Mouse (Mus musculus) heart, embryonic 16.5 days (tissue): Measurements from ENCODE around the gene Phgdh. TPM values are rescaled to one million over a fixed set of nuclear protein-coding genes. Genes with fewer than 3 reads are reported as not detected.

Source experiments
- ATAC-seq: fragments of 200-750 bp; cut with Nextera tagmentation; replicated peaks from 2 replicates; pipeline ENCODE4 v1.8.0; 2017; ENCODE audit warnings: moderate number of reproducible peaks; ENCODE audit not compliant: insufficient read depth, low FRiP score; ENCODE audit errors: extremely low read depth
- H3K27ac ChIP-seq: fragments of 300-500 bp; sonication (generic); 2 replicates; pipeline ENCODE4 v1.5.1; 2014; ENCODE audit warnings: mild to moderate bottlenecking, low read length, control low read depth, moderate library complexity
- H3K27me3 ChIP-seq: fragments of 300-500 bp; sonication (generic); 2 replicates; pipeline ENCODE4 v1.6.1; 2014; ENCODE audit warnings: low read length, mixed read lengths; ENCODE audit not compliant: control insufficient read depth, insufficient read depth
- H3K36me3 ChIP-seq: fragments of 300-500 bp; sonication (generic); 2 replicates; pipeline ENCODE4 v1.6.1; 2014; ENCODE audit not compliant: control insufficient read depth, insufficient read depth
- H3K4me1 ChIP-seq: fragments of 300-500 bp; sonication (generic); 2 replicates; pipeline ENCODE4 v1.6.1; 2014; ENCODE audit warnings: low read length, mixed read lengths; ENCODE audit not compliant: control insufficient read depth, insufficient read depth
- H3K4me2 ChIP-seq: fragments of 300-500 bp; sonication (generic); 2 replicates; pipeline ENCODE4 v1.6.1; 2014; ENCODE audit warnings: low read depth, mild to moderate bottlenecking, control low read depth, low read length
- H3K4me3 ChIP-seq: fragments of 300-500 bp; sonication (generic); 2 replicates; pipeline ENCODE4 v1.5.1; 2014; ENCODE audit warnings: mild to moderate bottlenecking, control low read depth, low read length
- H3K9ac ChIP-seq: fragments of 300-500 bp; sonication (generic); 2 replicates; pipeline ENCODE4 v1.6.1; 2014; ENCODE audit warnings: low read length, control low read depth
- H3K9me3 ChIP-seq: fragments of 300-500 bp; sonication (generic); replicated peaks from 2 replicates; pipeline ENCODE4 v1.6.1; 2016; ENCODE audit warnings: low read length; ENCODE audit not compliant: control insufficient read depth
- WGBS: fragments of 180-500 bp; shearing (Covaris S2); extraction: QIAGEN DNeasy Blood & Tissue Kit; methylation state at CpG from one replicate; pipeline ENCODE4 v1.1.7; 2014; 5-methylcytosine and 5-hydroxymethylcytosine counted together
- polyA plus RNA-seq: library from polyadenylated mRNA; unstranded; fragments of >200 nt; fragmentation: Nextera tagmentation; extraction: Ambion mirVana; gene quantifications from 2 replicates; pipeline ENCODE4 v1.2.1, GENCODE M21; 2015

The Phgdh gene
- polyA plus RNA-seq, 1 experiment from 2014 or later: 112 TPM

GRCm38 (mm10) chr3:98336661-98337654 is 2.8 kb downstream of the Phgdh start:
- H3K4me3 ChIP-seq: no peak overlapping the region
- no peaks in the 10 kb centered on the region for H3K9me3 ChIP-seq
- no peaks in the 10 kb centered on the region for H3K27me3 ChIP-seq
- H3K9ac ChIP-seq: no peak overlapping the region
- no peaks in the 10 kb centered on the region; the same call in none of the 2 replicates for H3K36me3 ChIP-seq
- WGBS: 82% methylated on average over 22 of the region's 22 CpGs
- no peak overlapping the region for H3K27ac ChIP-seq
- peaks cover 5% of the 10 kb centered on the region for H3K4me1 ChIP-seq
- ATAC-seq: no peak
- H3K4me2 ChIP-seq: no peak overlapping the region

GRCm38 (mm10) chr3:98335886-98336285 is 3.9 kb downstream of the Phgdh start:
- Histone ChIP-seq H3K9ac (no peak overlapping the region), H3K4me2 (no peak overlapping the region), H3K36me3 (peaks cover 2% of the 10 kb centered on the region), H3K27me3 (no peaks in the 10 kb centered on the region), H3K9me3 (no peaks in the 10 kb centered on the region), H3K4me1 (peaks cover 5% of the 10 kb centered on the region), H3K4me3 (no peak overlapping the region), H3K27ac (no peak overlapping the region)
- WGBS: 77% methylated on average over 7 of the region's 7 CpGs
- no peak for ATAC-seq

DNA sequence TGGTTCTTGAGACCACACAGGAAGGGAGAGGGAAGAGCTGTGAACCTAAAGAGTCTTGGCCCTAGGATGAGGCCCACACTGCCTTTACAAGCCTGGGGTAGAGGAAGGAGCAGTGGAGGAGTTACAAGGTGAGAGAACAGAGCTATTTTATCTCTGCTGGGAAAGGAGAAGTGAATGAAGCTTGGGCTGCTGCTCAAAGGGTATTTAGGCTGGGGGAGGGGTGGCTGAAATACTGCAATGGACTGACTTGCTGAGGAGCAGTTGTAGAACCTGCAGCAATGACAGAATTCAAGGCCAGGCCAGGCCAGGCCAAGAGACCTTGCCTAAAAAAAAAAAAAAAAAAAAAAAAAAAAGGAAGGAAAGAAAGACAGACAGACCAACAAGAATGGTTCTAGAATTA is 4.5 kb downstream of the Phgdh start:
- H3K27me3 ChIP-seq: no peaks in the 10 kb centered on the region
- peaks cover 5% of the 10 kb centered on the region for H3K4me1 ChIP-seq
- no peak for ATAC-seq
- H3K4me3 ChIP-seq: no peak overlapping the region
- no peak overlapping the region for H3K9ac ChIP-seq
- H3K4me2 ChIP-seq: no peak overlapping the region
- 0 out of 2 replicates have a peak overlapping the region, but pooled peaks have one; percentile 12 for H3K27ac ChIP-seq
- peaks cover 3% of the 10 kb centered on the region for H3K36me3 ChIP-seq
- no peaks in the 10 kb centered on the region for H3K9me3 ChIP-seq

DNA sequence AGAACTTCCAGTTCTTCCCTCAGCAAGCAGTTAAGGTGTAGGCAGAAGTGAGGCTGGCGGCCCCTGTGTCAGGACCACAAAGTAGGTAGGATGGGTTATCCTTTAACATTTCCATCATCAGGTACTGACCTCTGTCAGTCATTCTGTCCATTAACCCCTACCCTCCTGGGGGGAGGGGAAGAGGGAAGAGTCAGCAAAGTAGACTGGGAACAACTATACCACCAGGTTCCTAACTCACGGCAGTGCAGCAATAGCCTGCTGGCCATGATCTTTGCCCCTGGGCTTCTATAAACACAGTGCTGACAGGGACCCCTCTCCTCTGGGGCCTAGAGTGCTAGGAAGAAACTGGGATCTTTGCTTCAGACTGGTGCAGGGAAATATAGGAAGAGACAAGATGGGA is 5.8 kb downstream of the Phgdh start:
- Histone ChIP-seq H3K9me3 (no peaks in the 10 kb centered on the region), H3K4me2 (no peak overlapping the region), H3K27me3 (no peaks in the 10 kb centered on the region), H3K4me1 (peaks cover 5% of the 10 kb centered on the region), H3K36me3 (peaks cover 3% of the 10 kb centered on the region), H3K9ac (no peak overlapping the region), H3K4me3 (no peak overlapping the region), H3K27ac (no peak overlapping the region)
- ATAC-seq: no peak
- 81% methylated on average over 2 of the region's 2 CpGs for WGBS

DNA sequence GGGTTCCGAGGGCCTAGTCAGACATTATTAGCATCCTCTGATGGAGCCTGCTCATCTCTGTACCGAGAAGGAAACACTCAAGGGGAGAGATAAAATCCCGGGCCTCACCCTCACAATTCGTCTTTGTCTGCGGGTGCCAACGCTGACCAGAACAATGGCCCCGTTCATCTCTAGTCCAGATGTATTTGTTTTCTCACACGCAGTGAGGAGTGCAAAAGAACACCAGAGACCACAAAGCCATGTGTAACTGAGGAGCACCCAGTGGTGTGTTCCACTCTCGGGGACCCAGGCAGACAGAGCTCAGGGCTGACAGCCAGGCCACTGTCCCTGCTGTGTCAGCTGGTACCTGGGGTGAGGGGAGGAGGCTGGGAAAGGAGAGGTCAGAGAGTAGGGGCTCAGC is 15.6 kb downstream of the Phgdh start:
- H3K4me3 ChIP-seq: no peak overlapping the region
- ATAC-seq: no peak
- H3K9ac ChIP-seq: no peak overlapping the region
- no peaks in the 10 kb centered on the region for H3K27me3 ChIP-seq
- H3K27ac ChIP-seq: no peak overlapping the region
- H3K4me1 ChIP-seq: no peaks in the 10 kb centered on the region
- WGBS: 53% methylated on average over 9 of the region's 9 CpGs
- H3K36me3 ChIP-seq: peaks cover 9% of the 10 kb centered on the region; the same call in 1 of the 2 replicates
- no peaks in the 10 kb centered on the region for H3K9me3 ChIP-seq
- no peak overlapping the region for H3K4me2 ChIP-seq

GRCm38 (mm10) chr3:98322209-98322608 is 17.6 kb downstream of the Phgdh start:
- no peak overlapping the region for H3K4me3 ChIP-seq
- H3K9ac ChIP-seq: no peak overlapping the region
- H3K36me3 ChIP-seq: peaks cover 9% of the 10 kb centered on the region; the same call in 1 of the 2 replicates
- 89% methylated on average over 5 of the region's 5 CpGs for WGBS
- H3K4me1 ChIP-seq: no peaks in the 10 kb centered on the region
- H3K9me3 ChIP-seq: no peaks in the 10 kb centered on the region
- H3K27me3 ChIP-seq: no peaks in the 10 kb centered on the region
- no peak overlapping the region for H3K27ac ChIP-seq
- ATAC-seq: no peak
- H3K4me2 ChIP-seq: no peak overlapping the region

- Histone ChIP-seq H3K4me3 (no peak overlapping the region), H3K9ac (no peak overlapping the region), H3K4me1 (no peaks in the 10 kb centered on the region), H3K36me3 (peaks cover 4% of the 10 kb centered on the region; the same call in 1 of the 2 replicates), H3K27ac (no peak overlapping the region), H3K9me3 (no peaks in the 10 kb centered on the region), H3K4me2 (no peak overlapping the region), H3K27me3 (no peaks in the 10 kb centered on the region)
- ATAC-seq: 0 out of 2 replicates have a peak, but pooled peaks have one; percentile 17
- 69% methylated on average over 2 of the region's 2 CpGs for WGBS
Observed at GRCm38 (mm10) chr3:98319190-98319589, 20.6 kb downstream of the Phgdh start.

DNA sequence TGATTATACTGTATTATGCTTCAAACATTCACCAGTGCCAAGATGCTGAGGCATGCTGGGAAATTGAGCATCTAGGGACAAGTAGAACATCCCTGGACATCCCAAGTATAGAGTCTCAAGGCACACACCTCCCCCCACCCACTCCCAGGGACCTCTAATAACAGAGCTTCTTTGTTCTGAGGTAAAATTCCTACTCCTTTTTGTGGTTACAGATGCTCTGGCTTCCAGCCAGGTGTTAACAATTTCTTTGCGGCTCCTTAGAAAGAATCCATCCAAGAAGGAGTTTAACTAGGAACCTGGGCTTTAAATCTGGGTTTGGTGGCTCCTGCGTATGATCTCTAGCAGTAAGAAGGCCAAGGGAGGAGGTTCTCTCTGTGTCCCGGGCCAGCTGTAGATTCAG is 22.6 kb downstream of the Phgdh start:
- Histone ChIP-seq H3K4me2 (no peak overlapping the region), H3K27ac (no peak overlapping the region), H3K9me3 (no peaks in the 10 kb centered on the region), H3K27me3 (no peaks in the 10 kb centered on the region), H3K4me1 (no peaks in the 10 kb centered on the region), H3K9ac (no peak overlapping the region), H3K4me3 (no peak overlapping the region), H3K36me3 (no peaks in the 10 kb centered on the region; the same call in 1 of the 2 replicates)
- WGBS: 56% methylated on average over 3 of the region's 3 CpGs
- ATAC-seq: no peak

DNA sequence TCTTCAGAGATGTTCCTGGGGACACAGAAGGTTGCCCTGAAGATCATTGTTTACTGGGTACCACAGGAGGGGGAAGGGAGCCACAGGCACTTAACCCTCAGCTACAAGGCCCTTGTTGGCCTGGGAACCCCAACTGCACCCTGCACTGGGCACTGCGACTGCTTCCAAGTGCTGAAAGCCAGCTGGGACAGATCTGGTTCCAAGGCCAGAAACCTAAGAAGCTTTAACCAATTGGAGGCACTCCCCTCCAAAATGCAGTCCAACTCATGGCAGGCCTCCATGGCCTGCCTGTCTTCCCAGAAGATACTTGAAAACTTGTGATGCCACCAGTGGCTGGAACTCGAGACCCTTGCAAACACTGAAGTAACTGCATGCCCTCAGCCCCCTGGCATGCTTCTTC is 24.6 kb downstream of the Phgdh start:
- H3K4me1 ChIP-seq: no peaks in the 10 kb centered on the region

More for the DNA sequence above, 24.6 kb downstream of the Phgdh start:
- 85% methylated on average over 2 of the region's 2 CpGs for WGBS
- H3K27me3 ChIP-seq: no peaks in the 10 kb centered on the region
- no peak for ATAC-seq
- no peaks in the 10 kb centered on the region for H3K9me3 ChIP-seq
- H3K9ac ChIP-seq: no peak overlapping the region
- H3K4me2 ChIP-seq: no peak overlapping the region
- H3K36me3 ChIP-seq: no peaks in the 10 kb centered on the region
- no peak overlapping the region for H3K27ac ChIP-seq
- H3K4me3 ChIP-seq: no peak overlapping the region
